Mouse (Mus musculus) MEL (cell line): Measurements from ENCODE around the gene Olfr612. TPM values are rescaled to one million over a fixed set of nuclear protein-coding genes. Genes with fewer than 3 reads are reported as not detected.

Source experiments
- DNase-seq: peaks from one replicate; pipeline ENCODE4 v3.0.0; 2011; ENCODE audit warnings: low read depth, low spot score
- H3K27ac ChIP-seq: 2 replicates; pipeline ENCODE4 v1.5.1; 2012; ENCODE audit warnings: low read depth, mild to moderate bottlenecking, control low read depth, low read length, moderate library complexity; ENCODE audit not compliant: control insufficient read depth
- H3K27me3 ChIP-seq, 2 experiments: fragments of 150-350 bp in 1 of 2; sonication (generic) in 1 of 2; 2 replicates each; pipeline ENCODE4 v1.6.1; 2012; ENCODE audit warnings: low read length in 2 of 2, mild to moderate bottlenecking in 2 of 2, improper control_type of control experiment in 1 of 2, moderate library complexity in 1 of 2; ENCODE audit not compliant: insufficient read depth in 2 of 2, control insufficient read depth in 1 of 2
- H3K36me3 ChIP-seq, 2 experiments: 2 replicates each; pipeline ENCODE4 v1.6.1; 2012 to 2014; ENCODE audit warnings: low read length in 2 of 2, improper control_type of control experiment in 1 of 2, inconsistent platforms in 1 of 2, mild to moderate bottlenecking in 1 of 2; ENCODE audit not compliant: insufficient read depth in 2 of 2, control insufficient read depth in 1 of 2
- H3K4me1 ChIP-seq, 2 experiments: fragments of 150-350 bp in 1 of 2; sonication (generic) in 1 of 2; 2 replicates each; pipeline ENCODE4 v1.6.1; 2012; ENCODE audit warnings: low read length in 2 of 2, improper control_type of control experiment in 1 of 2, mild to moderate bottlenecking in 1 of 2; ENCODE audit not compliant: insufficient read depth in 2 of 2, control insufficient read depth in 1 of 2
- H3K4me3 ChIP-seq, 2 experiments: fragments of 150-350 bp in 1 of 2; sonication (generic) in 1 of 2; 2 replicates each; pipeline ENCODE4 v1.5.1; 2012; ENCODE audit warnings: low read depth in 2 of 2, low read length in 2 of 2, mild to moderate bottlenecking in 2 of 2, moderate library complexity in 2 of 2, control low read depth in 1 of 2, improper control_type of control experiment in 1 of 2; ENCODE audit not compliant: control insufficient read depth in 1 of 2, insufficient read depth in 1 of 2
- H3K79me2 ChIP-seq: 2 replicates; pipeline ENCODE4 v1.6.1; 2012; ENCODE audit warnings: mild to moderate bottlenecking, low read length, moderate library complexity; ENCODE audit not compliant: control insufficient read depth, poor library complexity, insufficient read depth
- H3K9ac ChIP-seq: 2 replicates; pipeline ENCODE4 v1.6.1; 2012; ENCODE audit warnings: low read depth, mild to moderate bottlenecking, control low read depth, low read length, moderate library complexity; ENCODE audit not compliant: control insufficient read depth, poor library complexity, severe bottlenecking
- H3K9me3 ChIP-seq: fragments of 150-350 bp; sonication (generic); replicated peaks from 2 replicates; pipeline ENCODE4 v1.6.1; 2012; ENCODE audit warnings: mild to moderate bottlenecking, low read length, improper control_type of control experiment, moderate library complexity; ENCODE audit not compliant: insufficient read depth
- BHLHE40 ChIP-seq: IDR thresholded peaks from 2 replicates; pipeline ENCODE4 v1.6.1; 2012; ENCODE audit warnings: low read depth, mild to moderate bottlenecking, inconsistent platforms, low read length, improper control_type of control experiment, borderline replicate concordance
- CHD1 ChIP-seq: IDR thresholded peaks from 2 replicates; pipeline ENCODE4 v1.6.1; 2012; ENCODE audit warnings: low read depth, mild to moderate bottlenecking, inconsistent platforms, low read length, improper control_type of control experiment
- CHD2 ChIP-seq: IDR thresholded peaks from 2 replicates; pipeline ENCODE4 v1.6.1; 2011; ENCODE audit warnings: low read length, improper control_type of control experiment
- CTCF ChIP-seq, 3 experiments: IDR thresholded peaks in 2 of 3; conservative IDR thresholded peaks in 1 of 3; 2 replicates each; pipeline ENCODE4 v1.5.1; 2011 to 2012; ENCODE audit warnings: low read length in 3 of 3, low read depth in 2 of 3, mild to moderate bottlenecking in 2 of 3, improper control_type of control experiment in 1 of 3, inconsistent platforms in 1 of 3, mixed read lengths in 1 of 3, moderate library complexity in 1 of 3; ENCODE audit not compliant: control insufficient read depth in 1 of 3, insufficient read depth in 1 of 3, poor library complexity in 1 of 3, severe bottlenecking in 1 of 3
- ELF1 ChIP-seq: IDR thresholded peaks from 2 replicates; pipeline ENCODE4 v1.6.1; 2014; ENCODE audit warnings: low read depth, mild to moderate bottlenecking, inconsistent platforms, low read length, improper control_type of control experiment, moderate library complexity
- EP300 ChIP-seq, 2 experiments: IDR thresholded peaks; 2 replicates each; pipeline ENCODE4 v1.6.1; 2011; ENCODE audit warnings: improper control_type of control experiment in 2 of 2, low read length in 2 of 2, low read depth in 1 of 2, mild to moderate bottlenecking in 1 of 2
- GABPA ChIP-seq: IDR thresholded peaks from 2 replicates; pipeline ENCODE4 v1.6.1; 2012; ENCODE audit warnings: low read depth, mild to moderate bottlenecking, inconsistent platforms, low read length, improper control_type of control experiment, moderate library complexity
- GATA1 ChIP-seq: IDR thresholded peaks from 2 replicates; pipeline ENCODE4 v1.6.1; 2011; ENCODE audit warnings: low read depth, low read length, improper control_type of control experiment
- HCFC1 ChIP-seq: IDR thresholded peaks from 2 replicates; pipeline ENCODE4 v1.6.1; 2012; ENCODE audit warnings: low read depth, mild to moderate bottlenecking, inconsistent platforms, low read length, improper control_type of control experiment, moderate library complexity
- JUND ChIP-seq: IDR thresholded peaks from 2 replicates; pipeline ENCODE4 v1.6.1; 2011; ENCODE audit warnings: low read depth, mild to moderate bottlenecking, improper control_type of control experiment, low read length
- MAZ ChIP-seq: IDR thresholded peaks from 2 replicates; pipeline ENCODE4 v1.6.1; 2012; ENCODE audit warnings: low read depth, mild to moderate bottlenecking, inconsistent platforms, low read length, improper control_type of control experiment
- MEF2A ChIP-seq: IDR thresholded peaks from 2 replicates; pipeline ENCODE4 v1.6.1; 2014; ENCODE audit warnings: low read depth, mild to moderate bottlenecking, inconsistent platforms, low read length, improper control_type of control experiment; ENCODE audit not compliant: poor library complexity, insufficient replicate concordance, severe bottlenecking; ENCODE audit errors: extremely low read depth
- MXI1 ChIP-seq: IDR thresholded peaks from 2 replicates; pipeline ENCODE4 v1.6.1; 2011; ENCODE audit warnings: mild to moderate bottlenecking, low read depth, low read length, improper control_type of control experiment
- NELFE ChIP-seq: IDR thresholded peaks from 2 replicates; pipeline ENCODE4 v1.6.1; 2011; ENCODE audit warnings: low read depth, low read length, improper control_type of control experiment
- POLR2AphosphoS2 ChIP-seq: IDR thresholded peaks from 2 replicates; pipeline ENCODE4 v1.6.1; 2011; ENCODE audit warnings: low read length, improper control_type of control experiment
- TAL1 ChIP-seq: IDR thresholded peaks from 2 replicates; pipeline ENCODE4 v1.6.1; 2012; ENCODE audit warnings: mild to moderate bottlenecking, inconsistent platforms, low read length, moderate library complexity, mixed read lengths
- USF2 ChIP-seq, 2 experiments: IDR thresholded peaks; 2 replicates each; pipeline ENCODE4 v1.6.1; 2011 to 2012; ENCODE audit warnings: improper control_type of control experiment in 2 of 2, low read length in 2 of 2, borderline replicate concordance in 1 of 2, inconsistent platforms in 1 of 2, low read depth in 1 of 2, mild to moderate bottlenecking in 1 of 2; ENCODE audit not compliant: insufficient read depth in 1 of 2
- ZKSCAN1 ChIP-seq: IDR thresholded peaks from 2 replicates; pipeline ENCODE4 v1.6.1; 2012; ENCODE audit warnings: low read depth, mild to moderate bottlenecking, inconsistent platforms, low read length, improper control_type of control experiment, moderate library complexity
- ZMIZ1 ChIP-seq: IDR thresholded peaks from 2 replicates; pipeline ENCODE4 v1.6.1; 2012; ENCODE audit warnings: low read depth, mild to moderate bottlenecking, inconsistent platforms, low read length, improper control_type of control experiment, moderate library complexity
- polyA plus RNA-seq, 2 experiments: library from polyadenylated mRNA; stranded (reverse) in 1 of 2; unstranded in 1 of 2; fragments of >175 nt in 1 of 2; fragments of >200 nt in 1 of 2; gene quantifications; 2 replicates each; pipeline versions ENCODE4 v1.2.1 to v1.2.4; 2012; ENCODE audit warnings: low replicate concordance in 2 of 2, low read depth in 1 of 2; ENCODE audit not compliant: insufficient read length in 2 of 2, insufficient read depth in 1 of 2, missing spikeins in 1 of 2
- total RNA-seq: library from RNA; depleted of rRNA; stranded (reverse); fragments of 300-350 nt; gene quantifications from 2 replicates; pipeline ENCODE4 v1.2.3, GENCODE M21; 2012

The Olfr612 gene
- total and polyA plus RNA-seq, 3 experiments: not detected

- no peaks in the 10 kb centered on the region for H3K36me3 ChIP-seq
- H3K9ac ChIP-seq: no peak within 1 kb of the TSS
- no peak for TF ChIP-seq TAL1
- TF ChIP-seq BHLHE40: no peak
- no peak for TF ChIP-seq MXI1
- TF ChIP-seq ELF1: no peak
- no peak for TF ChIP-seq CHD2
- H3K4me1 ChIP-seq: no peaks in the 10 kb centered on the region
- no peak within 1 kb of the TSS for H3K4me3 ChIP-seq
- H3K79me2 ChIP-seq: no peaks in the 10 kb centered on the region
- no peak within 1 kb of the TSS for H3K27ac ChIP-seq
- DNase-seq: no peak
- H3K9me3 ChIP-seq: no peaks in the 10 kb centered on the region
- no peaks in the 10 kb centered on the region; a peak in 1 of 4 replicates for H3K27me3 ChIP-seq
Observed at GRCm38 (mm10) chr7:103572761-103573160, 30.2 kb upstream of the Olfr612 start, which contains the start of gene Olfr617. Gene Olfr617, plus strand, starts transcription at chr7:103573061.

GRCm38 (mm10) chr7:103569043-103569442 lies 26.5 kb upstream of the Olfr612 start, which contains the start of gene Olfr616:
Gene Olfr616, minus strand, starts transcription at chr7:103569143.
- no peak within 1 kb of the TSS for H3K4me3 ChIP-seq
- TF ChIP-seq EP300 (IDR thresholded peaks at IDR 0.05; ENCODE audit: low read depth in 1 of 2, low read length in 2 of 2): no peak
- no peak for TF ChIP-seq USF2 (IDR thresholded peaks at IDR 0.05; ENCODE audit: borderline replicate concordance in 1 of 2, insufficient read depth in 1 of 2, low read depth in 1 of 2, low read length in 2 of 2)
- DNase-seq: no peak
- H3K9ac ChIP-seq: no peak within 1 kb of the TSS
- no peaks in the 10 kb centered on the region for H3K4me1 ChIP-seq
- no peaks in the 10 kb centered on the region for H3K36me3 ChIP-seq
- H3K27ac ChIP-seq: no peak within 1 kb of the TSS
- no peaks in the 10 kb centered on the region; a peak in 1 of 4 replicates for H3K27me3 ChIP-seq
- no peaks in the 10 kb centered on the region for H3K79me2 ChIP-seq
- no peaks in the 10 kb centered on the region for H3K9me3 ChIP-seq

DNA sequence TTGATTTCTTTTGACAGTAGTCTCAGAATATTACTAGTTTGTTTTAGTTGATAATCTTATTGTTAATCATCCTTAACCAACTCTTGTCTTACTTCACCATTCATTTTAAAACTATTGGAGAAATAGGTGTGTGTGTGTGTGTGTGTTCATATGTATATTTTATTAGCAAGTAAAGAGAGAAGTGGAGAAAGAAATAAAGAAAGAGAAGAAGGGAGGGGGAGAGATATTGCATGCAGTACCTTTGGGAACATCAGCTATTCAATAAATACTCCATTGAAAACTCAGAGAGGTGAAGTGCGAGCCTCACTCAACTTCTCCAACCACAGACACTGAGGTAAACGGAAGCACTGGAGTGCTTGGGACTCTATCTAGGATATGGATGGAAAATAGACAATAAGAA lies 13.3 kb upstream of the Olfr612 start, which contains the start of gene Olfr615:
Olfr615 (plus strand) TSS at position 301 of the 400 bp plus-strand sequence.
- H3K36me3 ChIP-seq: no peaks in the 10 kb centered on the region
- no peak within 1 kb of the TSS for H3K4me3 ChIP-seq
- H3K27me3 ChIP-seq: no peaks in the 10 kb centered on the region
- H3K79me2 ChIP-seq: no peaks in the 10 kb centered on the region
- H3K4me1 ChIP-seq: no peaks in the 10 kb centered on the region
- no peak for TF ChIP-seq MEF2A
- TF ChIP-seq CHD1: no peak
- TF ChIP-seq HCFC1: no peak
- no peak for TF ChIP-seq MAZ
- no peak for TF ChIP-seq BHLHE40
- TF ChIP-seq ZKSCAN1: no peak
- no peak for TF ChIP-seq MXI1
- TF ChIP-seq JUND: no peak
- TF ChIP-seq NELFE: no peak
- no peak for TF ChIP-seq GATA1
- TF ChIP-seq TAL1: no peak
- TF ChIP-seq POLR2AphosphoS2: no peak
- TF ChIP-seq CTCF (IDR thresholded peaks at IDR 0.05 in 2 of 3, conservative IDR thresholded peaks at IDR 0.05 in 1 of 3; ENCODE audit: control insufficient read depth in 1 of 3, insufficient read depth in 1 of 3, low read depth in 2 of 3, low read length in 3 of 3, poor library complexity in 1 of 3, severe bottlenecking in 1 of 3): no peak
- TF ChIP-seq ZMIZ1: no peak
- TF ChIP-seq GABPA: no peak
- no peak for TF ChIP-seq ELF1
- DNase-seq: no peak
- no peak within 1 kb of the TSS for H3K9ac ChIP-seq
- no peaks in the 10 kb centered on the region for H3K9me3 ChIP-seq
- H3K27ac ChIP-seq: no peak within 1 kb of the TSS
